Mouse (Mus musculus): Measurements from ENCODE around the gene Mob3a. TPM values are rescaled to one million over a fixed set of nuclear protein-coding genes. Genes with fewer than 3 reads are reported as not detected.

Gene Mob3a
- total RNA-seq, 1 experiment: 29.2 TPM

- no peak for DNase-seq (ENCODE audit: low read depth, low spot score)
- in situ Hi-C loops (cut with MboI; ENCODE audit: low sequenced_read_pairs in 2 of 2, unreplicated experiment in 2 of 2): no loop called here
- H3K27ac ChIP-seq (ENCODE audit: insufficient read depth, low read depth, low read length, poor library complexity, severe bottlenecking): no peak overlapping the region
- H3K9ac ChIP-seq (ENCODE audit: insufficient read depth, low read depth, low read length, poor library complexity, severe bottlenecking): no peak overlapping the region
- no peak overlapping the region for H3K4me3 ChIP-seq (ENCODE audit: insufficient read depth in 1 of 2, low read depth in 1 of 2, low read length in 2 of 2, poor library complexity in 1 of 2, severe bottlenecking in 1 of 2)
- H3K9me3 ChIP-seq (ENCODE audit: control insufficient read depth, insufficient read depth, low read depth, low read length): no peaks in the 10 kb centered on the region
- peaks cover 5 to 8% of the 10 kb centered on the region in 2 experiments; a peak in 3 of 4 replicates for H3K4me1 ChIP-seq (ENCODE audit: control insufficient read depth in 2 of 2, insufficient read depth in 2 of 2, low read length in 2 of 2, poor library complexity in 1 of 2)
- peaks cover 9% of the 10 kb centered on the region; the same call in 1 of the 2 replicates for H3K36me3 ChIP-seq (ENCODE audit: control insufficient read depth, insufficient read depth, low read length, poor library complexity, severe bottlenecking)
- TF ChIP-seq ZC3H11A (IDR thresholded peaks at IDR 0.05; ENCODE audit: borderline replicate concordance, low read depth, low read length) (no peak), CHD2 (IDR thresholded peaks at IDR 0.05; ENCODE audit: low read depth, low read length) (no peak), MAFK (IDR thresholded peaks at IDR 0.05; ENCODE audit: insufficient read depth, low read depth, low read length) (no peak), ZNF384 (IDR thresholded peaks at IDR 0.05; ENCODE audit: low read depth, low read length) (no peak; the same call in 1 of the 2 replicates), HCFC1 (IDR thresholded peaks at IDR 0.05; ENCODE audit: borderline replicate concordance, insufficient read depth, low read length) (no peak)
These were observed 36.9 kb upstream of the Mob3a start for GRCm38 (mm10) chr10:80738657-80739056.

GRCm38 (mm10) chr10:80736731-80737130 lies 35.0 kb upstream of the Mob3a start:
- no peaks in the 10 kb centered on the region for H3K9me3 ChIP-seq (ENCODE audit: control insufficient read depth, insufficient read depth, low read depth, low read length)
- TF ChIP-seq CHD2 (IDR thresholded peaks at IDR 0.05; ENCODE audit: low read depth, low read length) (no peak), ZNF384 (IDR thresholded peaks at IDR 0.05; ENCODE audit: low read depth, low read length) (no peak), HCFC1 (IDR thresholded peaks at IDR 0.05; ENCODE audit: borderline replicate concordance, insufficient read depth, low read length) (no peak), ZC3H11A (IDR thresholded peaks at IDR 0.05; ENCODE audit: borderline replicate concordance, low read depth, low read length) (no peak), MAFK (IDR thresholded peaks at IDR 0.05; ENCODE audit: insufficient read depth, low read depth, low read length) (no peak)
- H3K4me3 ChIP-seq (ENCODE audit: insufficient read depth in 1 of 2, low read depth in 1 of 2, low read length in 2 of 2, poor library complexity in 1 of 2, severe bottlenecking in 1 of 2): no peak overlapping the region
- H3K27ac ChIP-seq (ENCODE audit: insufficient read depth, low read depth, low read length, poor library complexity, severe bottlenecking): no peak overlapping the region
- in situ Hi-C loops (cut with MboI; ENCODE audit: low sequenced_read_pairs in 2 of 2, unreplicated experiment in 2 of 2): no loop called here
- peaks cover 5% of the 10 kb centered on the region in 2 experiments; a peak in 3 of 4 replicates for H3K4me1 ChIP-seq (ENCODE audit: control insufficient read depth in 2 of 2, insufficient read depth in 2 of 2, low read length in 2 of 2, poor library complexity in 1 of 2)
- peaks cover 19% of the 10 kb centered on the region for H3K36me3 ChIP-seq (ENCODE audit: control insufficient read depth, insufficient read depth, low read length, poor library complexity, severe bottlenecking)
- no peak for DNase-seq (ENCODE audit: low read depth, low spot score)
- H3K9ac ChIP-seq (ENCODE audit: insufficient read depth, low read depth, low read length, poor library complexity, severe bottlenecking): no peak overlapping the region

GRCm38 (mm10) chr10:80732611-80733101 lies 30.9 kb upstream of the Mob3a start:
- DNase-seq (ENCODE audit: low read depth, low spot score): no peak
- in situ Hi-C loops (cut with MboI; ENCODE audit: low sequenced_read_pairs in 2 of 2, unreplicated experiment in 2 of 2): no loop called here
- Histone ChIP-seq H3K4me1 (ENCODE audit: control insufficient read depth in 2 of 2, insufficient read depth in 2 of 2, low read length in 2 of 2, poor library complexity in 1 of 2) (no peaks in the 10 kb centered on the region; a peak in 1 of 4 replicates), H3K27ac (ENCODE audit: insufficient read depth, low read depth, low read length, poor library complexity, severe bottlenecking) (no peak overlapping the region), H3K9me3 (ENCODE audit: control insufficient read depth, insufficient read depth, low read depth, low read length) (no peaks in the 10 kb centered on the region), H3K36me3 (ENCODE audit: control insufficient read depth, insufficient read depth, low read length, poor library complexity, severe bottlenecking) (peaks cover 49% of the 10 kb centered on the region), H3K4me3 (ENCODE audit: insufficient read depth in 1 of 2, low read depth in 1 of 2, low read length in 2 of 2, poor library complexity in 1 of 2, severe bottlenecking in 1 of 2) (no peak overlapping the region), H3K9ac (ENCODE audit: insufficient read depth, low read depth, low read length, poor library complexity, severe bottlenecking) (no peak overlapping the region)
- TF ChIP-seq CHD2 (IDR thresholded peaks at IDR 0.05; ENCODE audit: low read depth, low read length) (no peak), ZNF384 (IDR thresholded peaks at IDR 0.05; ENCODE audit: low read depth, low read length) (no peak), HCFC1 (IDR thresholded peaks at IDR 0.05; ENCODE audit: borderline replicate concordance, insufficient read depth, low read length) (no peak), MAFK (IDR thresholded peaks at IDR 0.05; ENCODE audit: insufficient read depth, low read depth, low read length) (no peak), ZC3H11A (IDR thresholded peaks at IDR 0.05; ENCODE audit: borderline replicate concordance, low read depth, low read length) (no peak)

GRCm38 (mm10) chr10:80727369-80728127 lies 25.8 kb upstream of the Mob3a start:
- Histone ChIP-seq H3K4me1 (ENCODE audit: control insufficient read depth in 2 of 2, insufficient read depth in 2 of 2, low read length in 2 of 2, poor library complexity in 1 of 2) (peaks cover 0 to 6% of the 10 kb centered on the region in 2 experiments; a peak in 2 of 4 replicates), H3K9ac (ENCODE audit: insufficient read depth, low read depth, low read length, poor library complexity, severe bottlenecking) (no peak overlapping the region; the same call in 1 of the 2 replicates), H3K27ac (ENCODE audit: insufficient read depth, low read depth, low read length, poor library complexity, severe bottlenecking) (no peak overlapping the region), H3K36me3 (ENCODE audit: control insufficient read depth, insufficient read depth, low read length, poor library complexity, severe bottlenecking) (peaks cover 65% of the 10 kb centered on the region), H3K9me3 (ENCODE audit: control insufficient read depth, insufficient read depth, low read depth, low read length) (no peaks in the 10 kb centered on the region), H3K4me3 (ENCODE audit: insufficient read depth in 1 of 2, low read depth in 1 of 2, low read length in 2 of 2, poor library complexity in 1 of 2, severe bottlenecking in 1 of 2) (no peak overlapping the region)
- no peak for TF ChIP-seq ZC3H11A (IDR thresholded peaks at IDR 0.05; ENCODE audit: borderline replicate concordance, low read depth, low read length)
- TF ChIP-seq ZNF384 (IDR thresholded peaks at IDR 0.05; ENCODE audit: low read depth, low read length): no peak
- TF ChIP-seq MAFK (IDR thresholded peaks at IDR 0.05; ENCODE audit: insufficient read depth, low read depth, low read length): no peak
- no peak for TF ChIP-seq CHD2 (IDR thresholded peaks at IDR 0.05; ENCODE audit: low read depth, low read length)
- TF ChIP-seq HCFC1 (IDR thresholded peaks at IDR 0.05; ENCODE audit: borderline replicate concordance, insufficient read depth, low read length): no peak
- no peak for DNase-seq (ENCODE audit: low read depth, low spot score)
- in situ Hi-C loops (cut with MboI; ENCODE audit: low sequenced_read_pairs in 2 of 2, unreplicated experiment in 2 of 2): no loop called here

Data from ES-E14 (cell line).